Mouse (Mus musculus) retina, embryonic 14.5 days (tissue): ENCODE measurements around the gene Pld3.

Source experiments
- DNase-seq: peaks from one replicate; pipeline ENCODE4 v3.0.0-alpha.2; 2015; ENCODE audit warnings: low spot score

The Pld3 gene

GRCm38 (mm10) chr7:27486770-27487697, 66.0 kb downstream of the Pld3 start, which contains the start of gene Sertad1:
TSS of gene Sertad1 (plus strand) at chr7:27486910.
- peak; percentile 99 for DNase-seq

- no peak for DNase-seq
Measured at GRCm38 (mm10) chr7:27486102-27486769, 66.8 kb downstream of the Pld3 start.

- no peak for DNase-seq
Measured at GRCm38 (mm10) chr7:27483860-27484259, 69.2 kb downstream of the Pld3 start.
